Mouse (Mus musculus) brain, embryonic 14.5 days (tissue): ENCODE measurements at regions not wholly inside any gene's neighbourhood (a gene's known extent, or its start where the extent isn't known, plus 50 kb on each side); places are given as distances from the start of the nearest gene placed in this dataset.

Source experiments
- DNase-seq: peaks from one replicate; pipeline ENCODE4 v3.0.0-alpha.2; 2011; ENCODE audit warnings: low read depth
- CTCF ChIP-seq: fragments of 200-500 bp; IDR thresholded peaks from 2 replicates; pipeline ENCODE4 v1.5.1; 2012; ENCODE audit warnings: inconsistent platforms, mild to moderate bottlenecking, moderate library complexity, borderline replicate concordance; ENCODE audit not compliant: insufficient read depth, insufficient read length; ENCODE audit errors: extremely low read depth
- POLR2A ChIP-seq: fragments of 200-500 bp; IDR thresholded peaks from 2 replicates; pipeline ENCODE4 v1.6.1; 2012; ENCODE audit warnings: mild to moderate bottlenecking, inconsistent platforms, borderline replicate concordance; ENCODE audit not compliant: poor library complexity, insufficient read depth, insufficient read length, severe bottlenecking; ENCODE audit errors: extremely low read depth

DNA sequence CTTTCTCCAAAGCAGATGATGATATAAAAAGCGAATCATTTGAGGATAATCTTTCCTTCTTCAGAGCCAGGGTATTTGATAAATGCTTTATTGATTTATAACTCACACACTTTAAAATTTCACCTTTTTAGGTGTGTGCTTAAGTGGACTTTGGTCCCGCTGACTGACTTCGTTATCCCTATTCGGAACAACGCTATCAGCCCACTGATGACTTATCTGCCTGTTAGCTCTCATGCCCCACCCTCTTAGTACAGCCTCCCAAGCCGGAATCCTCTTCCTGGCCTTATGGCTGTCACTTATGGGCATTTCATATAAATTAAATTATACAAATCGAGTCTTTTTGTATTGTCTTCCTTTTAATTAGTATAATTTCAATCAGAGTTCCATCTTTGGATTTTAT, 510.4 kb downstream of the Tshz3 start:
- no peak for TF ChIP-seq CTCF
- TF ChIP-seq POLR2A: no peak
- no peak for DNase-seq

- peak; percentile 34 for DNase-seq
- no peak for TF ChIP-seq POLR2A
- no peak for TF ChIP-seq CTCF
Observed at GRCm38 (mm10) chr7:37213751-37214181, 515.8 kb downstream of the Tshz3 start.

- TF ChIP-seq POLR2A: no peak
- no peak for TF ChIP-seq CTCF
- no peak for DNase-seq
Observed at GRCm38 (mm10) chr7:37215498-37215897, 517.6 kb downstream of the Tshz3 start.

- DNase-seq: no peak
- TF ChIP-seq CTCF: no peak
- TF ChIP-seq POLR2A: no peak
Observed at GRCm38 (mm10) chr7:37220476-37220875, 522.6 kb downstream of the Tshz3 start.

DNA sequence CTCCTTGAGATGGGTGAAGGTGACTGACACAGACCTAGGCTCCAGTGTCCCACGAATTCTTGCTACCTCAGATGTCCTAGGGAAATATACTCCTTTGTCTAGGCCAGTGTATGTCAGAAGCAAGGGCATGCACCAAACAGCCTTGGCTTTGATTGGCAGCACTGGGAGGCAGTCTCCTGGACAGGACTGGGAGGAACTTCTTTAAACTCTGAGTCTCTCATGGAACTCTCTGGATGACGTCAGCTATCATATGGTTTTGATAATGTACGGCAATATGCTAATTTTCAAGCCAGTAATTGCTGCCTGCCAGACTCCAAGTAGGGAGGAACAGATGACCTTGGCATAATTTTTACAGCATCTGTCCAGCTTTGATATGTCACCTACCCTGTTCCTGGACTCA, 528.5 kb downstream of the Tshz3 start:
- TF ChIP-seq CTCF (no peak), POLR2A (no peak)
- DNase-seq: peak; percentile 13

DNA sequence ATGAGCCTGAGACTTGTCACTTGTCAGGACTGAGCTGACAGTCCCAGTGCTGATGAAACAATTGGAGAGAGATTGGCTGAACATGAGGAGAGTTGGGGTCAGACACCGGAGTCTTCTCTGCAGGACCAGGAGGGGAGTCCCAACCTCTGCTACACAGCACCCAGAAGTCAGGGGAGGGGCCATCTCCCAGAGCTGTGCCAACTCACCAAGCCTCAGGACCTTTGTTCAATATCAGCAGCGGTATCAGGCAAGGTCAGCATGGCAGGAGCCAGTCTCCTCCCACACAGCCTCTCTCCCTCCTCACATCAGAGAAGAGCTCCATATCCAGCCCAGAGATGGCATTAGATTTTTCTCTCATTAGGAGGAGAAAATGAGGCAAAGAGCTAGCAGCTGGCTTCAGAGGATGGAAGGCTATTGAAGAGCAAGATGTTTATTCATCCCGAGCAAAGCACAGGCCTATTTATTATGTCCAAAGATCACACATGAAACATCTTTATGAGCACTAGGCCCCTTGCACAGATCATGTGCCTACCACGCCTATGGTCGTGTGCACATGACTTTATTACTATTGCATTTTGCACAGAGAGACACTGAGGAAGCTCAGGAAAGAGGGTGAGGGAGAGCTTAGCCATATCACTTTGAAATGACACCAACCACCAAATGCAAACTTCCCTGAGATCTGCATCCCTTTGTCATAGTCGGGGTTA, 532.9 kb downstream of the Tshz3 start:
- no peak for TF ChIP-seq CTCF
- TF ChIP-seq POLR2A: no peak

GRCm38 (mm10) chr7:37240832-37241231, 532.6 kb downstream of the Zfp536 start:
- no peak for TF ChIP-seq CTCF
- no peak for TF ChIP-seq POLR2A
- no peak for DNase-seq

More for the DNA sequence above, 532.9 kb downstream of the Tshz3 start:
- no peak for DNase-seq

- TF ChIP-seq CTCF (no peak), POLR2A (no peak)
- no peak for DNase-seq
Observed at GRCm38 (mm10) chr7:37241781-37242180, 531.7 kb downstream of the Zfp536 start.

GRCm38 (mm10) chr7:37242476-37242875, 531.0 kb downstream of the Zfp536 start:
- no peak for DNase-seq
- no peak for TF ChIP-seq POLR2A
- TF ChIP-seq CTCF: no peak

DNA sequence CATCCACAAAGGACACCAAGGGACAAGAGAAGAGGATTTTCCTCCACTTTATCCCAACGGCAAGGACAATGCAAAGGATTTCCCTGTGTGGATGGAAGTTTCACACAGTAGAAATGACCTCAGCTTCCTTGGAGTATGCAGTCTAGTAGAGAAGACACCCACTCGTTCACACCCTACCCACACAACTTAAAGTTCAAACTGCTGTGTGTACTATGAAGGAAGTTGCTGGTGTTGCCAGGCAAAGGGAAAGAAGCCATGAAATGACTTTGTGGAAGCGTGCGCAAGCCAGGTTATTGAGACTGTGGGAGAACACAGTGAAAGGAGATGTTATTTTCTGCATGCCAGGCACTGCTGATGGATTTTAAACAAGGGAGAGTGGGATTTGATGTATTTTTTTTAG, 527.3 kb downstream of the Zfp536 start:
- DNase-seq: no peak
- TF ChIP-seq POLR2A (no peak), CTCF (no peak)

DNA sequence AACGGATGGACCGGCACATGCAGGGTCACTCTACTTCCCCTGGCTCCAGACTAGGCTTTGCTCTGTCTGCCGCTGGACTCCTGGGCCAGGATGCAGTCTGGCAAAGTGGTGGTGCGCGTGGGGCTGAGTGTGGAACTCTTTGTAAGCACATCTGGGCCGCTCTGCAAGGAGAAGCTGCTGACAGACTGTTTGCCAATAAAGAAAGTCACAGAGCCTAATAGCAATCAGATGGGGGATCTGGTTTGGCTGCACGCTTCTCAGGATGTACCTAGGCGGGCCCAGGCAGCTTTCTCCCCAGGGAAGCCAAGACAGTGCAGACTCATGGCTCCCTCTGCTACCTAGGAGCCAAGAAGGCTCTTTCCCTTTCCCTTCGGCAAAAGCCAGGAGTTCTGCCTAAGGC, 519.0 kb downstream of the Zfp536 start:
- no peak for DNase-seq
- TF ChIP-seq CTCF (no peak), POLR2A (no peak)

DNA sequence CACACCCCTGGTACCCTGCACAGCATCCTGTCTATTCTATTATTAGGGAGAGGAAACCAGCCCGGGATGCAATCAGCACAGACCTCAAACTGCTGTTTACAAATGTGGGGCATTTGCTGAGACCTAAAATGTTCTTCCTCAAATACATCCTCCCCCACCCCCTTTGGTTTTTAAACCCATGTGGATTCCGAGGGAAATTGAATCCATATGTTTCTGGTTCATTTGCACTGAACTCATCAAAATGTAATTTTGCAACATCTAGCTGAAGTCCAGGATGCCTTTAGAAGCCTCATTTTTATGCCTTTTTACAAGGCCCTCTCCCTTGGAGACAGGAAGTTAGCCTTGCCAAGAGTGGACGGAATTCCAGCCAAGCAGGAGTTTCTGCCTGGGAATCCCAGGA, 517.6 kb downstream of the Zfp536 start:
- TF ChIP-seq POLR2A (no peak), CTCF (no peak)
- no peak for DNase-seq
